Mouse (Mus musculus) CH12.LX (cell line): ENCODE measurements around the gene Cables2. TPM values are rescaled to one million over a fixed set of nuclear protein-coding genes. Genes with fewer than 3 reads are reported as not detected.

ENCODE experiments used
- DNase-seq: peaks from one replicate; pipeline ENCODE4 v3.0.0-alpha.2; 2013; ENCODE audit errors: extremely low read depth
- H3K27ac ChIP-seq: 2 replicates; pipeline ENCODE4 v1.5.1; 2012; ENCODE audit warnings: low read depth, mild to moderate bottlenecking, control low read depth, moderate library complexity; ENCODE audit not compliant: insufficient read depth
- H3K27me3 ChIP-seq: replicated peaks from 2 replicates; pipeline ENCODE3; 2012; ENCODE audit warnings: inconsistent platforms
- H3K36me3 ChIP-seq, 2 experiments: replicated peaks in 1 of 2; 2 replicates each; pipeline versions ENCODE3 to v1.6.1; 2012; ENCODE audit warnings: inconsistent platforms in 1 of 2, low read length in 1 of 2, mild to moderate bottlenecking in 1 of 2, mixed read lengths in 1 of 2, moderate library complexity in 1 of 2; ENCODE audit not compliant: control insufficient read depth in 1 of 2, insufficient read depth in 1 of 2
- H3K4me1 ChIP-seq, 2 experiments: 2 replicates each; pipeline ENCODE4 v1.6.1; 2012; ENCODE audit warnings: inconsistent platforms in 1 of 2, moderate library complexity in 1 of 2; ENCODE audit not compliant: insufficient read depth in 2 of 2, control insufficient read depth in 1 of 2
- H3K4me2 ChIP-seq: 2 replicates; pipeline ENCODE4 v1.6.1; 2012; ENCODE audit warnings: low read depth, mild to moderate bottlenecking, control low read depth; ENCODE audit not compliant: poor library complexity, insufficient read depth, severe bottlenecking
- H3K4me3 ChIP-seq, 3 experiments: fragments of 150-350 bp in 1 of 3; sonication (generic) in 1 of 3; replicated peaks in 1 of 3; 2 replicates each; pipeline versions ENCODE3 to v1.5.1; 2011 to 2012; ENCODE audit warnings: low read depth in 2 of 3, low read length in 2 of 3, mild to moderate bottlenecking in 2 of 3, moderate library complexity in 2 of 3, control low read depth in 1 of 3, improper control_type of control experiment in 1 of 3, inconsistent platforms in 1 of 3, mixed read lengths in 1 of 3; ENCODE audit not compliant: poor library complexity in 1 of 3
- H3K79me2 ChIP-seq: replicated peaks from 2 replicates; pipeline ENCODE4 v1.6.1; 2012; ENCODE audit warnings: mild to moderate bottlenecking, moderate library complexity; ENCODE audit not compliant: control insufficient read depth, poor library complexity, insufficient read depth, severe bottlenecking; ENCODE audit errors: extremely low read depth
- H3K9ac ChIP-seq: 2 replicates; pipeline ENCODE4 v1.6.1; 2012; ENCODE audit warnings: low read depth, mild to moderate bottlenecking, control low read depth, moderate library complexity; ENCODE audit not compliant: insufficient read depth
- H3K9me3 ChIP-seq: replicated peaks from 2 replicates; pipeline ENCODE3; 2012; ENCODE audit warnings: low read length, inconsistent platforms, mixed read lengths
- CHD2 ChIP-seq: IDR thresholded peaks from 2 replicates; pipeline ENCODE4 v1.6.1; 2011; ENCODE audit warnings: low read length, improper control_type of control experiment
- CTCF ChIP-seq, 2 experiments: IDR thresholded peaks in 1 of 2; conservative IDR thresholded peaks in 1 of 2; 2 replicates each; pipeline ENCODE4 v1.5.1; 2011 to 2012; ENCODE audit warnings: low read depth in 2 of 2, low read length in 2 of 2, improper control_type of control experiment in 1 of 2, inconsistent platforms in 1 of 2, mild to moderate bottlenecking in 1 of 2, moderate library complexity in 1 of 2
- ETS1 ChIP-seq: conservative IDR thresholded peaks from 2 replicates; pipeline ENCODE4 v1.6.1; 2012; ENCODE audit warnings: low read depth, mild to moderate bottlenecking, inconsistent platforms, low read length, improper control_type of control experiment, moderate library complexity
- GABPA ChIP-seq: IDR thresholded peaks from 2 replicates; pipeline ENCODE4 v1.6.1; 2012; ENCODE audit warnings: low read depth, low read length, improper control_type of control experiment, inconsistent platforms; ENCODE audit not compliant: insufficient replicate concordance
- IRF4 ChIP-seq: IDR thresholded peaks from 2 replicates; pipeline ENCODE4 v1.6.1; 2014; ENCODE audit warnings: low read depth, mild to moderate bottlenecking, inconsistent platforms, low read length, improper control_type of control experiment
- JUND ChIP-seq: conservative IDR thresholded peaks from 2 replicates; pipeline ENCODE4 v1.6.1; 2011; ENCODE audit warnings: low read depth, low read length, improper control_type of control experiment
- KAT2A ChIP-seq: IDR thresholded peaks from 2 replicates; pipeline ENCODE4 v1.6.1; 2012; ENCODE audit warnings: low read length, improper control_type of control experiment, inconsistent platforms; ENCODE audit not compliant: insufficient replicate concordance
- MAX ChIP-seq: IDR thresholded peaks from 2 replicates; pipeline ENCODE4 v1.6.1; 2011; ENCODE audit warnings: low read length, improper control_type of control experiment
- MAZ ChIP-seq: IDR thresholded peaks from 2 replicates; pipeline ENCODE4 v1.6.1; 2012; ENCODE audit warnings: low read depth, mild to moderate bottlenecking, inconsistent platforms, low read length, improper control_type of control experiment, moderate library complexity
- MEF2A ChIP-seq: IDR thresholded peaks from 2 replicates; pipeline ENCODE4 v1.6.1; 2014; ENCODE audit warnings: low read depth, mild to moderate bottlenecking, inconsistent platforms, low read length, improper control_type of control experiment, borderline replicate concordance
- MYC ChIP-seq: IDR thresholded peaks from 2 replicates; pipeline ENCODE4 v1.6.1; 2011; ENCODE audit warnings: low read depth, mild to moderate bottlenecking, improper control_type of control experiment, low read length
- NELFE ChIP-seq: IDR thresholded peaks from 2 replicates; pipeline ENCODE4 v1.6.1; 2011; ENCODE audit warnings: low read depth, low read length, improper control_type of control experiment
- NRF1 ChIP-seq: IDR thresholded peaks from 2 replicates; pipeline ENCODE4 v1.6.1; 2014; ENCODE audit warnings: low read depth, mild to moderate bottlenecking, inconsistent platforms, low read length, improper control_type of control experiment, moderate library complexity
- PAX5 ChIP-seq: IDR thresholded peaks from 2 replicates; pipeline ENCODE4 v1.6.1; 2012; ENCODE audit warnings: low read length, inconsistent platforms, mixed read lengths
- POLR2AphosphoS2 ChIP-seq: IDR thresholded peaks from 2 replicates; pipeline ENCODE4 v1.6.1; 2011; ENCODE audit warnings: low read depth, low read length, improper control_type of control experiment
- RAD21 ChIP-seq: IDR thresholded peaks from 2 replicates; pipeline ENCODE4 v1.6.1; 2011; ENCODE audit warnings: low read depth, mild to moderate bottlenecking, low read length, improper control_type of control experiment, moderate library complexity
- SIN3A ChIP-seq: IDR thresholded peaks from 2 replicates; pipeline ENCODE4 v1.6.1; 2012; ENCODE audit warnings: low read length, improper control_type of control experiment, inconsistent platforms
- TCF12 ChIP-seq: IDR thresholded peaks from 2 replicates; pipeline ENCODE4 v1.6.1; 2014; ENCODE audit warnings: low read depth, mild to moderate bottlenecking, inconsistent platforms, low read length, improper control_type of control experiment
- UBTF ChIP-seq: IDR thresholded peaks from 2 replicates; pipeline ENCODE4 v1.6.1; 2012; ENCODE audit warnings: low read depth, mild to moderate bottlenecking, inconsistent platforms, low read length, improper control_type of control experiment, moderate library complexity
- USF2 ChIP-seq: conservative IDR thresholded peaks from 2 replicates; pipeline ENCODE4 v1.6.1; 2011; ENCODE audit warnings: low read depth, low read length, improper control_type of control experiment
- ZKSCAN1 ChIP-seq: IDR thresholded peaks from 2 replicates; pipeline ENCODE4 v1.6.1; 2012; ENCODE audit warnings: low read depth, inconsistent platforms, low read length, improper control_type of control experiment, borderline replicate concordance
- ZNF384 ChIP-seq: IDR thresholded peaks from 2 replicates; pipeline ENCODE4 v1.6.1; 2012; ENCODE audit warnings: low read depth, low read length, improper control_type of control experiment, inconsistent platforms
- dilution Hi-C: fragments of 300-500 bp; cut with MboI; formaldehyde crosslinking; loops from 2 replicates; pipeline ENCODE4 v1.14.3; 2020; ENCODE audit warnings: low sequenced_read_pairs; ENCODE audit not compliant: extremely low pct_unique_long_range_greater_than_20kb, extremely low pct_ligation_motif_present
- in situ Hi-C: fragments of 300-500 bp; cut with MboI; formaldehyde crosslinking; loops from 3 replicates; pipeline ENCODE4 v1.14.3; 2019; ENCODE audit warnings: low sequenced_read_pairs, low pct_ligation_motif_present, low pct_unique_long_range_greater_than_20kb, mixed read lengths
- polyA plus RNA-seq: library from polyadenylated mRNA; unstranded; fragments of >175 nt; gene quantifications from 2 replicates; pipeline ENCODE4 v1.2.1, GENCODE M21; 2012; ENCODE audit warnings: low read depth; ENCODE audit not compliant: insufficient read length
- total RNA-seq, 2 experiments: library from RNA; depleted of rRNA; stranded (reverse); fragments of 300-350 nt in 1 of 2; fragments of >200 nt in 1 of 2; gene quantifications; 2 replicates each; pipeline ENCODE4 v1.2.3; 2012 to 2014

Cables2 gene
- total and polyA plus RNA-seq, 3 experiments, result 13.0 to 29.9 (median 17.2) TPM

GRCm38 (mm10) chr2:180234353-180234752 is 38.9 kb downstream of the Cables2 start:
- TF ChIP-seq ZNF384 (no peak), ZKSCAN1 (no peak), IRF4 (no peak), NRF1 (no peak), GABPA (no peak), CHD2 (no peak), PAX5 (no peak), UBTF (no peak), RAD21 (no peak), JUND (no peak)
- H3K9ac ChIP-seq, result no peak overlapping the region
- no peaks in the 10 kb centered on the region for H3K79me2 ChIP-seq
- no peaks in the 10 kb centered on the region for H3K9me3 ChIP-seq
- DNase-seq, result no peak
- H3K4me1 ChIP-seq, result no peaks in the 10 kb centered on the region
- in situ Hi-C loops (no loop called here), dilution Hi-C loops (no loop called here)
- no peak overlapping the region for H3K4me3 ChIP-seq
- H3K27me3 ChIP-seq, result peaks cover 35% of the 10 kb centered on the region
- no peaks in the 10 kb centered on the region for H3K36me3 ChIP-seq
- no peak overlapping the region for H3K27ac ChIP-seq
- no peak overlapping the region for H3K4me2 ChIP-seq

GRCm38 (mm10) chr2:180233101-180233904 is 40.0 kb downstream of the Cables2 start:
- Histone ChIP-seq H3K9ac (no peak overlapping the region), H3K4me2 (no peak overlapping the region), H3K9me3 (no peaks in the 10 kb centered on the region), H3K4me3 (no peak overlapping the region), H3K27me3 (peaks cover 44% of the 10 kb centered on the region), H3K27ac (no peak overlapping the region), H3K79me2 (no peaks in the 10 kb centered on the region), H3K36me3 (no peaks in the 10 kb centered on the region), H3K4me1 (no peaks in the 10 kb centered on the region)
- DNase-seq, result no peak
- in situ Hi-C loops (no loop called here), dilution Hi-C loops (no loop called here)
- TF ChIP-seq PAX5, result no peak
- no peak for TF ChIP-seq POLR2AphosphoS2
- TF ChIP-seq MYC, result no peak
- TF ChIP-seq ETS1, result no peak
- no peak for TF ChIP-seq SIN3A
- TF ChIP-seq KAT2A, result no peak
- TF ChIP-seq MAZ, result no peak
- TF ChIP-seq CTCF (conservative IDR thresholded peaks at IDR 0.05 in 1 of 2, IDR thresholded peaks at IDR 0.05 in 1 of 2; ENCODE audit: low read depth in 2 of 2, low read length in 2 of 2), result no peak
- no peak for TF ChIP-seq MAX
- TF ChIP-seq TCF12, result no peak
- TF ChIP-seq MEF2A, result no peak
- TF ChIP-seq USF2, result no peak
- TF ChIP-seq ZKSCAN1, result no peak
- no peak for TF ChIP-seq NELFE
